Mouse (Mus musculus) MEL (cell line): ENCODE results near the gene Lima1.

Experiments used
- CTCF ChIP-seq, 3 experiments: IDR thresholded peaks in 2 of 3; conservative IDR thresholded peaks in 1 of 3; 2 replicates each; pipeline ENCODE4 v1.5.1; 2011 to 2012; ENCODE audit warnings: low read length in 3 of 3, low read depth in 2 of 3, mild to moderate bottlenecking in 2 of 3, improper control_type of control experiment in 1 of 3, inconsistent platforms in 1 of 3, mixed read lengths in 1 of 3, moderate library complexity in 1 of 3; ENCODE audit not compliant: control insufficient read depth in 1 of 3, insufficient read depth in 1 of 3, poor library complexity in 1 of 3, severe bottlenecking in 1 of 3
- EP300 ChIP-seq, 2 experiments: IDR thresholded peaks; 2 replicates each; pipeline ENCODE4 v1.6.1; 2011; ENCODE audit warnings: improper control_type of control experiment in 2 of 2, low read length in 2 of 2, low read depth in 1 of 2, mild to moderate bottlenecking in 1 of 2
- HCFC1 ChIP-seq: IDR thresholded peaks from 2 replicates; pipeline ENCODE4 v1.6.1; 2012; ENCODE audit warnings: low read depth, mild to moderate bottlenecking, inconsistent platforms, low read length, improper control_type of control experiment, moderate library complexity
- MAZ ChIP-seq: IDR thresholded peaks from 2 replicates; pipeline ENCODE4 v1.6.1; 2012; ENCODE audit warnings: low read depth, mild to moderate bottlenecking, inconsistent platforms, low read length, improper control_type of control experiment
- MYC ChIP-seq: IDR thresholded peaks from 2 replicates; pipeline ENCODE4 v1.6.1; 2011; ENCODE audit warnings: low read depth, mild to moderate bottlenecking, low read length, improper control_type of control experiment, moderate library complexity
- POLR2A ChIP-seq, 2 experiments: IDR thresholded peaks; 2 replicates each; pipeline ENCODE4 v1.6.1; 2011 to 2012; ENCODE audit warnings: low read length in 2 of 2, mild to moderate bottlenecking in 2 of 2, control low read depth in 1 of 2, improper control_type of control experiment in 1 of 2, low read depth in 1 of 2, moderate library complexity in 1 of 2; ENCODE audit not compliant: control insufficient read depth in 1 of 2, insufficient read depth in 1 of 2, poor library complexity in 1 of 2
- POLR2AphosphoS2 ChIP-seq: IDR thresholded peaks from 2 replicates; pipeline ENCODE4 v1.6.1; 2011; ENCODE audit warnings: low read length, improper control_type of control experiment
- RAD21 ChIP-seq: IDR thresholded peaks from 2 replicates; pipeline ENCODE4 v1.6.1; 2011; ENCODE audit warnings: mild to moderate bottlenecking, low read depth, low read length, improper control_type of control experiment
- SIN3A ChIP-seq: IDR thresholded peaks from 2 replicates; pipeline ENCODE4 v1.6.1; 2012; ENCODE audit warnings: low read length, improper control_type of control experiment, inconsistent platforms
- SMC3 ChIP-seq: IDR thresholded peaks from 2 replicates; pipeline ENCODE4 v1.6.1; 2011; ENCODE audit warnings: low read depth, low read length, improper control_type of control experiment
- ZNF384 ChIP-seq: IDR thresholded peaks from 2 replicates; pipeline ENCODE4 v1.6.1; 2012; ENCODE audit warnings: low read depth, mild to moderate bottlenecking, inconsistent platforms, low read length, improper control_type of control experiment

DNA sequence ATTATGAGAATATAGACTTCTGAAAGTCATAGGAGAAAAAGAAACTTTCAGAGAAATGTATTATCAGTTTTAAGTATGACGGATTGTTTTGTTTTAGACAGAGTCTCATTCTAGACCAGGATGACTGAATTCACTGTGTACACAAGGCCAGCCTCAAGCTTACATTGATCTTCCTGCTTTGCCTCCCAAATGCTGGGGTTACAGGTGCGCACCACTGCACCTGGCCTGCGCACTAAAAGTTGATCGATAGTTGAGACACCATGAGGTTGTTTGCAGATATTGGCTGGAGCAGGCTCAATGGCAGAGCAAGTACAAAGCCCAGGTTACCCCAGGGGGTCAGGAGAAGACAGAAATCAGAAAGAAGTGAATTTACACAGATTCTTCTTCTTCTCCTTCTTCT lies 36.5 kb upstream of the Lima1 start:
- no peak for TF ChIP-seq EP300 (IDR thresholded peaks at IDR 0.05; ENCODE audit: low read depth in 1 of 2, low read length in 2 of 2)
- TF ChIP-seq SIN3A, result no peak
- no peak for TF ChIP-seq POLR2AphosphoS2
- no peak for TF ChIP-seq POLR2A (IDR thresholded peaks at IDR 0.05; ENCODE audit: control insufficient read depth in 1 of 2, insufficient read depth in 1 of 2, low read depth in 1 of 2, low read length in 2 of 2, poor library complexity in 1 of 2)
- TF ChIP-seq CTCF (IDR thresholded peaks at IDR 0.05 in 2 of 3, conservative IDR thresholded peaks at IDR 0.05 in 1 of 3; ENCODE audit: control insufficient read depth in 1 of 3, insufficient read depth in 1 of 3, low read depth in 2 of 3, low read length in 3 of 3, poor library complexity in 1 of 3, severe bottlenecking in 1 of 3), result no peak
- TF ChIP-seq SMC3, result no peak
- TF ChIP-seq ZNF384, result no peak
- TF ChIP-seq MYC, result no peak
- no peak for TF ChIP-seq RAD21
- TF ChIP-seq MAZ, result no peak
- TF ChIP-seq HCFC1, result no peak
